Mouse (Mus musculus): ENCODE data around the gene Car10. TPM values are rescaled to one million over a fixed set of nuclear protein-coding genes. Genes with fewer than 3 reads are reported as not detected.

Car10 gene
- polyA plus RNA-seq, 1 experiment from 2014 or later = not detected

DNA sequence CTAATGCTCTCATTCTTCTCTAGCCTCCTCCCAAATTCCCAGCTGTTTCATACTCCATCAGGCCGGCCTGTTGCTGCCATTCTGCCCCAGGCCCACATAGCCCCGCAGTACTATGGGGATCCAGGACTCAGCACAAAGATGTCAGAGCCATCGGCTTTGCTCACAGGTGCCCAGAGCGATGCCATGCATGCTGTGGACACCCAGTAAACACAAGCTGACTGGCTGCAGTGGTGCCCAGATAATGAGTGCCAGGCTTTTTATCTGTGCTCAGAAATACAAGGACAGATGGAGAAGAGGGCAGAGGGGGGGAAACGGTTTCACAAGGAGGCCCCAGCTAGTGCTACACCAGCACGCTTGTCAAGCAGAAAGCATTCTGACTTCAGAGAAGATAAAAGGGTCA lies 417.7 kb downstream of the Car10 start:
- Histone ChIP-seq H3K27ac (no peak overlapping the region), H3K36me3 (ENCODE audit: inconsistent target) (no peaks in the 10 kb centered on the region), H3K79me2 (ENCODE audit: inconsistent target) (no peaks in the 10 kb centered on the region), H3K4me3 (ENCODE audit: inconsistent target) (no peak overlapping the region)
- 94% methylated on average over 6 of the region's 6 CpGs for WGBS (ENCODE audit: missing documents)

DNA sequence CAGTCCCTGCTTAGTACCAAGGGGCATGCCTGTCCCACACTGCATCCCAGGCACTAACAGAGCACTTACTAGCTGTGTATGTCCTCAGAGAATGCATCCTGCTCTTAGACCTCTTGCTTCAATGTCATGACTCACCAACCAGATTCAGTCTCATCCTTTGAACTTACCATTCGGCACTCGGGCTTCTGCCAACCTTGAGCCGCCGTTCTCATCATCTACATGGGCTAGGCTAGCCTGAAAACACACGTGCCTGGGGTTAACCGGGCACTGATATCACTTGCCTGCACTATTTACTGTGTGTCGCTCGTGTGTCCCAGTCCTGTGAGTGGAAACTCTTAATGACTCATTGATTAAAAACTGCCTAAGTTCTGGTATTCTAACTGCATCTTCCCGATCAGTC lies 418.4 kb downstream of the Car10 start:
- no peak overlapping the region for H3K27ac ChIP-seq
- H3K36me3 ChIP-seq (ENCODE audit: inconsistent target) = no peaks in the 10 kb centered on the region
- no peaks in the 10 kb centered on the region for H3K79me2 ChIP-seq (ENCODE audit: inconsistent target)
- 97% methylated on average over 9 of the region's 9 CpGs for WGBS (ENCODE audit: missing documents)
- H3K4me3 ChIP-seq (ENCODE audit: inconsistent target) = no peak overlapping the region

DNA sequence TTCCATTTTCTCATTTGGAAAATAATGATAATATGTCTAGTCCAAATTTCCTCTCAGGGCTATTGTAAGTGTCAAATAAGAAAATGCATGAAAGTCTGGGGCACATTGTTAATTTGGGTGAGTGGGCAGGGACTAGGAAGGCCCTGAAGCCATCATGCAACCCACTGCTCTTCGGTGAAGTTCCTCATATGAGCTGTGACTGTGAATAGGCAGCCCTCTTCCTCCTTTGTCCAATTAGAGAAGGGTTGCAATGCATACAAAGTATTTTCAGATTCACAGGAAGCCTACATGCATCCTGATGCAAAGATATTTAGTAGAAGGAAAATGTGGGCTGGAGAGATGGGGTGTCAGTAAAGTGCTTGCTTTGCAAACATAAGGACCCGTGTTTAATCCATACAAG lies 419.1 kb downstream of the Car10 start:
- WGBS (ENCODE audit: missing documents) = 17% methylated on average over 2 of the region's 2 CpGs
- no peaks in the 10 kb centered on the region for H3K79me2 ChIP-seq (ENCODE audit: inconsistent target)
- no peak overlapping the region for H3K4me3 ChIP-seq (ENCODE audit: inconsistent target)
- no peak overlapping the region for H3K27ac ChIP-seq
- H3K36me3 ChIP-seq (ENCODE audit: inconsistent target) = no peaks in the 10 kb centered on the region

- no peak overlapping the region for H3K4me3 ChIP-seq (ENCODE audit: inconsistent target)
- H3K36me3 ChIP-seq (ENCODE audit: inconsistent target) = no peaks in the 10 kb centered on the region
- no peaks in the 10 kb centered on the region for H3K79me2 ChIP-seq (ENCODE audit: inconsistent target)
- WGBS (ENCODE audit: missing documents) = 94% methylated on average over 3 of the region's 3 CpGs
- no peak overlapping the region for H3K27ac ChIP-seq
Observed at GRCm38 (mm10) chr11:93522501-93522900, 424.7 kb downstream of the Car10 start.

- Histone ChIP-seq H3K27ac (no peak overlapping the region), H3K79me2 (ENCODE audit: inconsistent target) (no peaks in the 10 kb centered on the region), H3K36me3 (ENCODE audit: inconsistent target) (no peaks in the 10 kb centered on the region), H3K4me3 (ENCODE audit: inconsistent target) (no peak overlapping the region)
- 93% methylated on average over 3 of the region's 3 CpGs for WGBS (ENCODE audit: missing documents)
Observed at GRCm38 (mm10) chr11:93525921-93526320, 428.1 kb downstream of the Car10 start.

DNA sequence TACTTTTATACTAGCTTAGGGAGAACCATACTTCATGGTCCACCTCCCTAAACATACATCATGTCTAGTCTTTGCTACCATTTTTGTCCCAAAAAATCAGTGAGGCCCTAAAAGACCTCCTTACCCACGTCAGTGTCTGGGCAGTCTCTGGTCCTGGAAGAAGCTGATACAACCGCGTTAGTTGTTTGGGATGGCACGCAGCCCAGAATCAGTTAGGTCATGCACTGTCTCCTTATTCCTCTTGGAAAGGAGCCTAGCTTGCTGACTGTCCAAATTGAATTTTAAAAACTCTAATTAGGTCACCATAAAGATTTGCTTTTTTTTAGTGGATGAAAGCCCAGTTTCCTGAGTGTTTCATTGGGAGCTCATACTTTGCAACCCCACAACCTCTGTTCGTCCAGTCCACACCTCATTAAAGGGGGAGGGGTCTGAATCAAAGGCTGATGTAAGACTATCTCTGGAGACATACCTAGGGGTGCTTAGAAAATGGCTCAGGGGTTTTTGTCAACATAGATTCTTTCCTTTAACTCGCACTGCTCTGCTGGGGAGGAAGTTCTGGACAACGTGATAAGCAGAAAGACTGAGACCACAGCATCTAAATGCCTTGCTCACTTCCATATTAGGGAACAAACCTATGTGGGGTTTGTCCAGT lies 433.3 kb downstream of the Car10 start:
- H3K4me3 ChIP-seq (ENCODE audit: inconsistent target) = no peak overlapping the region
- 11% methylated on average over 7 of the region's 7 CpGs for WGBS (ENCODE audit: missing documents)
- no peak overlapping the region for H3K27ac ChIP-seq
- H3K79me2 ChIP-seq (ENCODE audit: inconsistent target) = no peaks in the 10 kb centered on the region
- H3K36me3 ChIP-seq (ENCODE audit: inconsistent target) = no peaks in the 10 kb centered on the region

GRCm38 (mm10) chr11:93536244-93536643 lies 438.4 kb downstream of the Car10 start:
- H3K27ac ChIP-seq = no peak overlapping the region
- 97% methylated on average over 6 of the region's 6 CpGs for WGBS (ENCODE audit: missing documents)
- H3K79me2 ChIP-seq (ENCODE audit: inconsistent target) = no peaks in the 10 kb centered on the region
- H3K4me3 ChIP-seq (ENCODE audit: inconsistent target) = no peak overlapping the region
- H3K36me3 ChIP-seq (ENCODE audit: inconsistent target) = no peaks in the 10 kb centered on the region

GRCm38 (mm10) chr11:93548904-93549303 lies 451.1 kb downstream of the Car10 start:
- Histone ChIP-seq H3K79me2 (ENCODE audit: inconsistent target) (no peaks in the 10 kb centered on the region), H3K27ac (no peak overlapping the region), H3K4me3 (ENCODE audit: inconsistent target) (no peak overlapping the region), H3K36me3 (ENCODE audit: inconsistent target) (no peaks in the 10 kb centered on the region)
- 67% methylated on average over 5 of the region's 5 CpGs for WGBS (ENCODE audit: missing documents)

- no peaks in the 10 kb centered on the region for H3K36me3 ChIP-seq (ENCODE audit: inconsistent target)
- no peak overlapping the region for H3K27ac ChIP-seq
- no peak overlapping the region for H3K4me3 ChIP-seq (ENCODE audit: inconsistent target)
- WGBS (ENCODE audit: missing documents) = 6% methylated on average over 3 of the region's 3 CpGs
- H3K79me2 ChIP-seq (ENCODE audit: inconsistent target) = no peaks in the 10 kb centered on the region
Observed at GRCm38 (mm10) chr11:93550908-93551307, 453.1 kb downstream of the Car10 start.

- WGBS (ENCODE audit: missing documents) = 77% methylated on average over 3 of the region's 3 CpGs
- Histone ChIP-seq H3K27ac (no peak overlapping the region), H3K79me2 (ENCODE audit: inconsistent target) (no peaks in the 10 kb centered on the region), H3K36me3 (ENCODE audit: inconsistent target) (no peaks in the 10 kb centered on the region), H3K4me3 (ENCODE audit: inconsistent target) (no peak overlapping the region)
Observed at GRCm38 (mm10) chr11:93559118-93559517, 461.3 kb downstream of the Car10 start.

GRCm38 (mm10) chr11:93560570-93560969 lies 462.7 kb downstream of the Car10 start:
- WGBS (ENCODE audit: missing documents) = 83% methylated on average over 7 of the region's 7 CpGs
- no peaks in the 10 kb centered on the region for H3K79me2 ChIP-seq (ENCODE audit: inconsistent target)
- no peaks in the 10 kb centered on the region for H3K36me3 ChIP-seq (ENCODE audit: inconsistent target)
- no peak overlapping the region for H3K4me3 ChIP-seq (ENCODE audit: inconsistent target)
- no peak overlapping the region for H3K27ac ChIP-seq

DNA sequence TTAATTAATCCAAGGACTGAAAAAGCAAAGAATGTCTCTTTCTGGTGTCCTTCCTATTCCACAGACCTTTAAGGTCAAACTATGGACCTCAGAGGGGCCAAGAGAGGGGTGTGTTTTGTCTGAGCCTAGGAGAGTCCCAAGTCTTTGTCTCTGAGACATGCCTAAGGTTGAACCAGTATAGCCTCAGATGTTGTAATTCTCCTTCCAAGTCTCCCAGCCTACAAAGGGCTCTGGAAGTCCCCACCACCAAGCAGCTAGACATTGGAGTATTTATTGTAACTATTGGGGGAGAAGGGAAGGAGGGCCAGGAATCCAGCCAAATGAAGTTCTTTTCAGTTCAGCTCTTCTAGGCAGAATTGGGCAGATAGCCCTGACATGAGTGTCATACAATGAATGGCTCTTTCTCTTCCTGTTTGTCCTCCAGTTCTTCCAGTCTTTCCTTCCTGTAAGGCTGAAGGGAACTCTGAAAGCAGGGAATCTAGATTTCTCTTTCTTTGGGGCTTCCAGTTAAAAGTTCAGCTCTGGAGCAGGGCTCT lies 464.6 kb downstream of the Car10 start:
- H3K36me3 ChIP-seq (ENCODE audit: inconsistent target) = no peaks in the 10 kb centered on the region
- H3K27ac ChIP-seq = no peak overlapping the region
- H3K4me3 ChIP-seq (ENCODE audit: inconsistent target) = no peak overlapping the region
- H3K79me2 ChIP-seq (ENCODE audit: inconsistent target) = no peaks in the 10 kb centered on the region

DNA sequence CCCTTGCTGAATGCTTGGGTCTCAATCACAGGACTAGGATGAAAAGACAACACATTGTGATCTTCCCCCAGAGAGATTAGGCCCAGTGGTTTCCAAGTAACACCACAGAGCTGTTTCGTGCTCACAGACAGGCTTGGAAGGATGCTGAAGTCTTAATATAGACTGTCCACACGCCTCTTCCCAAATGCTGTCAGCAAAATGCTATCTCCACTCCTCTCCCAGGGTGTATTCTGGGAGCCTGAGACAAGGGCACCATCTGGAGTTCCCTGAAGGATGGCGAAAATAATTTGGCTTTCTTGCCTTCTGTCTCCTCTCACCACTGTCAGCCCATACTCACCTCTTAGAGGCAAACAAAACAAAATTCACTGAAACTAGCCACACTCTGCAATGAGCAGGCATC lies 467.9 kb downstream of the Car10 start:
- H3K79me2 ChIP-seq (ENCODE audit: inconsistent target) = no peaks in the 10 kb centered on the region
- 85% methylated on average over 3 of the region's 3 CpGs for WGBS (ENCODE audit: missing documents)
- H3K27ac ChIP-seq = no peak overlapping the region
- no peak overlapping the region for H3K4me3 ChIP-seq (ENCODE audit: inconsistent target)
- H3K36me3 ChIP-seq (ENCODE audit: inconsistent target) = no peaks in the 10 kb centered on the region

GRCm38 (mm10) chr11:93571917-93572641 lies 474.3 kb downstream of the Car10 start:
- 84% methylated on average over 11 of the region's 11 CpGs for WGBS (ENCODE audit: missing documents)
- no peak overlapping the region for H3K27ac ChIP-seq
- H3K36me3 ChIP-seq (ENCODE audit: inconsistent target) = no peaks in the 10 kb centered on the region
- no peaks in the 10 kb centered on the region for H3K79me2 ChIP-seq (ENCODE audit: inconsistent target)
- H3K4me3 ChIP-seq (ENCODE audit: inconsistent target) = no peak overlapping the region

DNA sequence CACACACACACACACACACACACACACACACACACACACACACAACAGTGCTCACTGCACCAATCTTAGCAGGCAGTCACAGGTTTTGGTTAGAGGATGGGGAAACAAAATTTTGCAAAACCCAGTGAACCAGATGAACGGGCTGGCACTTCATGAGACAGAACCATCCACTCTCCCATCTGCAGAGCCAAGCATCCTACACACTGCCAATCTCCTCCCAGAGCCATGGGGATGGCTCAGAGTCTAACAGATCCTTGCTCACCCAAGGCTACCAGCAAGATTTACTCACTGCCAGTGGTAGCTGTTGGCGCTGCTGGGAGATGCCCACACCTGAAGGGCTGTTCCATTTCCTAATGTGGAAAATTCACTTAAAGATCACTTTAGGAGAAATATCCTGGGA lies 479.6 kb downstream of the Car10 start:
- Histone ChIP-seq H3K79me2 (ENCODE audit: inconsistent target) (no peaks in the 10 kb centered on the region), H3K27ac (no peak overlapping the region), H3K4me3 (ENCODE audit: inconsistent target) (no peak overlapping the region), H3K36me3 (ENCODE audit: inconsistent target) (no peaks in the 10 kb centered on the region)
- WGBS (ENCODE audit: missing documents) = 80% methylated on average over 2 of the region's 2 CpGs
